Mouse (Mus musculus): ENCODE measurements at regions not wholly inside any gene's neighbourhood (a gene's known extent, or its start where the extent isn't known, plus 50 kb on each side); places are given as distances from the start of the nearest gene placed in this dataset.

DNA sequence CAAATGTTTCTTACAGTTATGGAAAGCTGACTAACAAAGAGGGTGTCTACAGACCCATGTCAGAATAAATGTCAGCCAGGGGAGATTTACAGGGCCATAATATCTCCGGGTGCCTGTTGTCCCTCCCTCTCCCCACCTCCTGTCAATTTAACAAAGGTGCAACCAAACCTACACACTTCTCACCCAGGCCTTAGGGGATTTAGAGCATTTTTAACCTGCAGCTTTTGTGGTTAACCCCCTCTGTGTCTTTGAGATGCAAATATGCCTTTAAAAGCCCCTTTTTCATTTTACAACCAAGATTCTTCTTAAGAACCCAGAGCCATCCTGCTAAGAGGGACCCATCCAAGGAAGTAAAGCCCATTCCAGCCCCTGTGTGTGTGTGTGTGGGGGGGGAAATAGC, 573.3 kb downstream of the Tmem132b start:
- H3K4me1 ChIP-seq = no peaks in the 10 kb centered on the region
- ATAC-seq = no peak
- no peak overlapping the region for H3K27ac ChIP-seq
- no peak overlapping the region for H3K4me2 ChIP-seq
- 56% methylated on average over 1 of the region's 1 CpGs for WGBS (ENCODE audit: insufficient replicate concordance)
- no peaks in the 10 kb centered on the region for H3K27me3 ChIP-seq (replicated peaks)
- peaks cover 25% of the 10 kb centered on the region for H3K9me3 ChIP-seq (replicated peaks)
- H3K4me3 ChIP-seq = no peak overlapping the region
- no peak overlapping the region for H3K9ac ChIP-seq
- H3K36me3 ChIP-seq = no peaks in the 10 kb centered on the region

DNA sequence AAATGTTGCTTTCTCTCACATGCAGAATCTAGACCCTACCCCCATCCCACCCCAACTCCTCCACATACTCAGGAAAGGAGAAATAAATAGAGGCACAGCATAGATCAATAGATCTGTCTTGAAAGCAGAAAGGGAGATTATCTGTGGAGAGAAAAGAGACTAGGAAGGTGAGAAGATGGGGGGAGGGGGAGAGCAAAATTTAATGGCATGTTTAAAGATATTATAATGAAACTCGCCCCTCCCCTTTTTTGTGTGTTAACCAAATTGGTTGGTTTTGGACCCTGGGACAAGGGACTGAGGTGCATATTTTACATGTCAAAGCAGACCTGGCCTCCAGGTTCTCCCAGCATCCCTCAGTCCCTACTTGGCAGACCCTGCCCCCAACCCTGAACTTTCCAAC, 573.9 kb downstream of the Tmem132b start:
- no peaks in the 10 kb centered on the region for H3K27me3 ChIP-seq (replicated peaks)
- 44% methylated on average over 1 of the region's 1 CpGs for WGBS (ENCODE audit: insufficient replicate concordance)
- no peak overlapping the region for H3K27ac ChIP-seq
- H3K9me3 ChIP-seq (replicated peaks) = peaks cover 20% of the 10 kb centered on the region; the same call in 1 of the 2 replicates
- H3K9ac ChIP-seq = no peak overlapping the region
- no peaks in the 10 kb centered on the region for H3K4me1 ChIP-seq
- no peak for ATAC-seq
- no peak overlapping the region for H3K4me3 ChIP-seq
- H3K4me2 ChIP-seq = no peak overlapping the region
- no peaks in the 10 kb centered on the region for H3K36me3 ChIP-seq

GRCm38 (mm10) chr5:126107020-126107419, 575.4 kb downstream of the Tmem132b start:
- no peaks in the 10 kb centered on the region for H3K27me3 ChIP-seq (replicated peaks)
- 58% methylated on average over 5 of the region's 5 CpGs for WGBS (ENCODE audit: insufficient replicate concordance)
- H3K9ac ChIP-seq = no peak overlapping the region
- H3K4me3 ChIP-seq = no peak overlapping the region
- H3K4me2 ChIP-seq = no peak overlapping the region
- peaks cover 14% of the 10 kb centered on the region; the same call in 1 of the 2 replicates for H3K9me3 ChIP-seq (replicated peaks)
- H3K4me1 ChIP-seq = no peaks in the 10 kb centered on the region
- ATAC-seq = no peak
- no peak overlapping the region for H3K27ac ChIP-seq
- H3K36me3 ChIP-seq = no peaks in the 10 kb centered on the region

DNA sequence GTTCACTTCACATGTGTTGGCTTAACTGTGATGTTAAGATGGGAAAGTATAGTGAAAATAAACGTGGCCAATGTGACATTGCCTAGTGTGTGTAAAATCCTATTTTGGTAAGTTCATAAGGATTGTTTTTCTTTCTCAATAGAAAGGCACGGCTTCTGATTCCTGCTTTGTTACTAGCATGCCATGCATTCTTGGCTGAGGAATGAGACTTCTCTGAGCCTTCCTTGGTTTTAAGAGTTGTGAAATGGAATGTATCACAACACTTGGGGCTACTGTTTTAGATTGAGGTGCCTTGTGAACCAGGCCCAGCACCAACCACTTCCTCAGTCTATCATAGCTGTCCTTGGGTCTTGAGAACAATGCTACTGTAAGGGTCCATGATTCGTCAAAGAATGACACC, 577.3 kb downstream of the Tmem132b start:
- H3K4me1 ChIP-seq = no peaks in the 10 kb centered on the region
- no peak overlapping the region for H3K4me2 ChIP-seq
- H3K4me3 ChIP-seq = no peak overlapping the region
- no peak overlapping the region for H3K9ac ChIP-seq
- H3K36me3 ChIP-seq = no peaks in the 10 kb centered on the region
- 34% methylated on average over 3 of the region's 3 CpGs for WGBS (ENCODE audit: insufficient replicate concordance)
- H3K27ac ChIP-seq = no peak overlapping the region
- 0 out of 2 replicates have a peak, but pooled peaks cover 11% of the 10 kb centered on the region for H3K9me3 ChIP-seq (replicated peaks)
- H3K27me3 ChIP-seq (replicated peaks) = no peaks in the 10 kb centered on the region
- ATAC-seq = no peak

- ATAC-seq = no peak
- no peak overlapping the region for H3K4me2 ChIP-seq
- WGBS (ENCODE audit: insufficient replicate concordance) = 62% methylated on average over 2 of the region's 2 CpGs
These were observed 585.7 kb downstream of the Tmem132b start for GRCm38 (mm10) chr5:126117291-126117690.

GRCm38 (mm10) chr5:126117906-126118521, 586.4 kb downstream of the Tmem132b start:
- Histone ChIP-seq H3K4me2 (no peak overlapping the region), H3K27me3 (replicated peaks) (no peaks in the 10 kb centered on the region), H3K4me1 (no peaks in the 10 kb centered on the region), H3K9ac (no peak overlapping the region), H3K27ac (no peak overlapping the region), H3K4me3 (no peak overlapping the region), H3K9me3 (replicated peaks) (peaks cover 10% of the 10 kb centered on the region; the same call in 1 of the 2 replicates), H3K36me3 (no peaks in the 10 kb centered on the region)
- WGBS (ENCODE audit: insufficient replicate concordance) = 44% methylated on average over 5 of the region's 5 CpGs
- ATAC-seq = no peak

More at GRCm38 (mm10) chr5:126117291-126117690, 585.7 kb downstream of the Tmem132b start:
- H3K27me3 ChIP-seq (replicated peaks) = no peaks in the 10 kb centered on the region
- no peaks in the 10 kb centered on the region for H3K36me3 ChIP-seq
- no peak overlapping the region for H3K27ac ChIP-seq
- peaks cover 7% of the 10 kb centered on the region; the same call in 1 of the 2 replicates for H3K9me3 ChIP-seq (replicated peaks)
- no peak overlapping the region for H3K4me3 ChIP-seq
- H3K4me1 ChIP-seq = no peaks in the 10 kb centered on the region
- no peak overlapping the region for H3K9ac ChIP-seq

DNA sequence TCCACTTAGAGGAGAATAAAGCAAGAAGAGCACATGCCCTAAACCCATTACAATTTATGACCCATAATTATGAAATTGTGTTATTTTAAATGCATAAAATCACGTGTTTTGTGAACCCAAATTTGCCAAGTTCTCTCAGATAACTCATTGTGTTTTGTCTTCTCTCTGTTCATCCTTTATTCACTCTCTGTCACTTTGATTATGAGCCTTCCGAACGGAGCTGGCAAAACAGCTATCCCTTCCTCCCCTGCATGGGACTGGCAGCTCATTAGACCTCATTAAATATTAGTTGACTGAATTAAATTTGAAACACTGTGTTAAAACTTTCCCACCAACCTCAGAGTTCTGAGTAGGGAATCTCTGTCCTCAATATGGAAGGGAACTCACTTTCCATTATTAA, 587.2 kb downstream of the Tmem132b start:
- ATAC-seq = no peak

GRCm38 (mm10) chr5:126123216-126123615, 591.6 kb downstream of the Tmem132b start:
- Histone ChIP-seq H3K4me2 (no peak overlapping the region), H3K4me1 (no peaks in the 10 kb centered on the region), H3K9me3 (replicated peaks) (peaks cover 25% of the 10 kb centered on the region), H3K27ac (no peak overlapping the region), H3K27me3 (replicated peaks) (no peaks in the 10 kb centered on the region), H3K9ac (no peak overlapping the region), H3K4me3 (no peak overlapping the region), H3K36me3 (no peaks in the 10 kb centered on the region)
- no peak for ATAC-seq
- 65% methylated on average over 9 of the region's 9 CpGs for WGBS (ENCODE audit: insufficient replicate concordance)

More for the DNA sequence above, 587.2 kb downstream of the Tmem132b start:
- H3K27ac ChIP-seq = no peak overlapping the region
- H3K4me1 ChIP-seq = no peaks in the 10 kb centered on the region
- H3K36me3 ChIP-seq = no peaks in the 10 kb centered on the region
- 58% methylated on average over 3 of the region's 3 CpGs for WGBS (ENCODE audit: insufficient replicate concordance)
- H3K4me3 ChIP-seq = no peak overlapping the region
- H3K4me2 ChIP-seq = no peak overlapping the region
- no peak overlapping the region for H3K9ac ChIP-seq
- no peaks in the 10 kb centered on the region for H3K27me3 ChIP-seq (replicated peaks)
- peaks cover 14% of the 10 kb centered on the region; the same call in 1 of the 2 replicates for H3K9me3 ChIP-seq (replicated peaks)

GRCm38 (mm10) chr5:126127486-126127885, 595.9 kb downstream of the Tmem132b start:
- H3K9ac ChIP-seq = no peak overlapping the region
- H3K4me1 ChIP-seq = no peaks in the 10 kb centered on the region
- 65% methylated on average over 6 of the region's 6 CpGs for WGBS (ENCODE audit: insufficient replicate concordance)
- H3K9me3 ChIP-seq (replicated peaks) = peaks cover 16% of the 10 kb centered on the region
- H3K36me3 ChIP-seq = no peaks in the 10 kb centered on the region
- H3K27me3 ChIP-seq (replicated peaks) = no peaks in the 10 kb centered on the region
- no peak overlapping the region for H3K4me2 ChIP-seq
- H3K27ac ChIP-seq = no peak overlapping the region
- no peak overlapping the region for H3K4me3 ChIP-seq
- no peak for ATAC-seq

DNA sequence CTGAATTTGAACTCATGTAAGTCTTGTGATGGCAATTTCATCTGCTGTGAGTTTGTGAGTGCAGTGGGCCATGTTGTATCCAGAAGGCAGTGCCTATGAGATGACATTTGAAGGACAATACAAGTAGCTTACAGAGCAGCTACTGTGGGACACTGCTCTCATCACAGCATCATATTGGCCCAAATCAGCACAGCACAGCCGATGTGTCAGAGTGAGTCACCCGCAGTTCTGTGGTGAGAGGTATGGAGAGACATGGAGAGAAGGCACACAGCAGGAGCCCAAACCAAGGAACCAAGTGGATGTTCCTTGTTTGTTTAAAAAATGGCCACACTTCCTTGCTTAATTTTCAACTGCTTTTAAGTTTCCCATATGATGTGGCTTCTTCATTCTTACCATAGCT, 617.3 kb downstream of the Tmem132b start:
- no peak overlapping the region for H3K27ac ChIP-seq
- WGBS (ENCODE audit: insufficient replicate concordance) = 78% methylated on average over 2 of the region's 2 CpGs
- no peak overlapping the region for H3K4me2 ChIP-seq
- H3K9ac ChIP-seq = no peak overlapping the region
- ATAC-seq = no peak
- H3K27me3 ChIP-seq (replicated peaks) = no peaks in the 10 kb centered on the region
- no peaks in the 10 kb centered on the region for H3K36me3 ChIP-seq
- no peaks in the 10 kb centered on the region for H3K4me1 ChIP-seq
- H3K4me3 ChIP-seq = no peak overlapping the region
- 0 out of 2 replicates have a peak, but pooled peaks cover 8% of the 10 kb centered on the region for H3K9me3 ChIP-seq (replicated peaks)

DNA sequence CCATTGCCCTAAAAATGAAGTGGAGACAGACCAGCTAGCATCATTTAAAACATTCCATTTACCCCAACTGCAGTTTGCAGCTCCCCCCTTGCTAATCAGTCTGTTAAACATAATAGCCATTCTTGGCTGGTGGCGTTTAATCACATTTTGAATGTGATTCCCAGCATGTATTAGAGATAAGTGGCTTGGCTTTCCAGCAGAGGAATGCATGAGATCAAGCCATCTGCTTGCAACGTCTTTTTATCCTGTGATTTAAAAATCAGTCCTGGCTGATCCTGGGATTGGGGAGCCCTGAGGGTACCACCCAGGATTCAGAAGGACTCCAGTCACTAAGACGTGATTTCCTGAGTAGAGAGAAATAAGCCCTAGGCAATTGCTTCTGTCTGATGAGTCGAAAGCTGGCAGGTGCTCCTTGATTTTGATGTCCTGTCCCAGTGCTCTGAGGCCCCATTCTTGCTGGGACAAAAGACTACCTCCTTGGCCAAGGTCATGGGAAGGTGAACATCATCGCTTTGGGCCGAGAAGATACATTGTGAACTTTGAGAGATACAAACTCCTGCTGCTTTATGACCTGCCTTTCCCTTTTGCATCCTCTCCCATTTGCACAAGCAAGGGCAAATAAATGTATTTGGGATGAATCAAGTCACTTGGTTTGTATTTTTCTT, 623.8 kb downstream of the Tmem132b start:
- Histone ChIP-seq H3K9ac (no peak overlapping the region), H3K27me3 (replicated peaks) (no peaks in the 10 kb centered on the region), H3K4me3 (no peak overlapping the region), H3K9me3 (replicated peaks) (peaks cover 12% of the 10 kb centered on the region; the same call in 1 of the 2 replicates), H3K4me1 (no peaks in the 10 kb centered on the region), H3K27ac (no peak overlapping the region), H3K36me3 (no peaks in the 10 kb centered on the region), H3K4me2 (no peak overlapping the region)
- no peak for ATAC-seq
- WGBS (ENCODE audit: insufficient replicate concordance) = 51% methylated on average over 6 of the region's 6 CpGs

GRCm38 (mm10) chr5:126186111-126186510, 654.5 kb downstream of the Tmem132b start:
- Histone ChIP-seq H3K4me3 (no peak overlapping the region), H3K9ac (no peak overlapping the region), H3K4me1 (no peaks in the 10 kb centered on the region), H3K9me3 (replicated peaks) (0 out of 2 replicates have a peak, but pooled peaks cover 5% of the 10 kb centered on the region), H3K36me3 (no peaks in the 10 kb centered on the region), H3K27ac (no peak overlapping the region), H3K27me3 (replicated peaks) (no peaks in the 10 kb centered on the region), H3K4me2 (no peak overlapping the region)
- 58% methylated on average over 5 of the region's 5 CpGs for WGBS (ENCODE audit: insufficient replicate concordance)
- ATAC-seq = no peak

Measured in liver, embryonic 12.5 days (tissue).